Mouse (Mus musculus): ENCODE measurements around the gene Olfr552.

DNA sequence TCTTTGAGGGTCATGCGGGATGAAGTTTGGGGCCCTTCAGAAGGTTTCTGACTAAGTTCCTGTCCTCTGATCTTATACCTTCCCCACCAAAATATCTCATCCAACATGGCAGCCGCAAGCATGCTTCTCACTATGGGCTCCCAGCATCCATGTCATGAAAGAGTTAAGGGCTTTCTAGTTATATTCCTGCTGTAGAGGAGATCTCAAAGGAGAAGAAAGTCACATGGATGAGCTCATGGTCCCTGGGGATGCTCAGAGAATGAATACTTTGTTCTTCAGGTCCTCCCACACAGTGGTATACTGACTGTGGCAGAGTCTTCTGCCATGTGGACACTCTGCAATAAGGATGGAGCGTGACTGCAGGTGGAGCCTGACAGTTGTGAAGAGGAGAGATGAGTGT lies 48.0 kb upstream of the Olfr552 start, which contains the start of gene Olfr549:
- TF ChIP-seq CTCF (IDR thresholded peaks at IDR 0.05; ENCODE audit: low read depth, low read length) (no peak), POLR2A (IDR thresholded peaks at IDR 0.05; ENCODE audit: extremely low read depth, insufficient read depth, low read length) (no peak)

Data from liver, adult 2 months (tissue).